Mouse (Mus musculus): ENCODE measurements around the gene Gid4.

DNA sequence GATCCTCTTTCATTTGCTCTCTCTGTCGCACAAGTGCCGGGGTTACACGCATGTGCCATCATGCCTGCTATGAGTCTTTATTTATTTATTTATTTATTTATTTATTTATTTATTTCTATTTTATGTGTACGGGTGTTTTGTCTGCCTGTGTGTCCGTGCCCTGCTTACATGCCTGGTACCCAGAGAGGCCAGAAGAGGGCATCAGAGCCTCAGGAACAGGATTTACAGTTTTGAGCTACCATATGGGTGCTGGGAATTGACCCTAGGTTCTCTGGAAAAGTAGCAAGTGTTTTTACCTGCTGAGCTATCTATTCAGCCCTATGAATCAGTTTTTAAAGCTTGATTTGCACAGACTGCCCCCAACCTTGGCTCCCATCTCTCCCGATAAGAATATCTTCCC is 33.4 kb upstream of the Gid4 start:
- no peak for TF ChIP-seq POLR2A (IDR thresholded peaks at IDR 0.05; ENCODE audit: insufficient read length, low read depth)
- no peak for TF ChIP-seq POLR2AphosphoS2 (IDR thresholded peaks at IDR 0.05; ENCODE audit: insufficient read length, low read depth)
- no peak for TF ChIP-seq USF1 (IDR thresholded peaks at IDR 0.05; ENCODE audit: low read depth)
- TF ChIP-seq CEBPB (IDR thresholded peaks at IDR 0.05; ENCODE audit: insufficient read depth, poor library complexity, severe bottlenecking): no peak
- no peak for TF ChIP-seq SRF (IDR thresholded peaks at IDR 0.05; ENCODE audit: control insufficient read depth, insufficient read length, low read depth)
- TF ChIP-seq E2F4 (IDR thresholded peaks at IDR 0.05; ENCODE audit: insufficient read depth): no peak
- no peak for TF ChIP-seq TCF12 (IDR thresholded peaks at IDR 0.05; ENCODE audit: insufficient read depth, poor library complexity, severe bottlenecking)
- no peak for TF ChIP-seq MYOG (IDR thresholded peaks at IDR 0.05; ENCODE audit: control insufficient read depth in 1 of 3, insufficient read depth in 1 of 3, insufficient read length in 2 of 3, low read depth in 2 of 3)
- TF ChIP-seq MYOD1 (IDR thresholded peaks at IDR 0.05; ENCODE audit: control insufficient read depth in 1 of 3, insufficient read length in 2 of 3, low read depth in 2 of 3): no peak
